Mouse (Mus musculus) MEL (cell line): ENCODE results near the gene Kat6b. TPM values are rescaled to one million over a fixed set of nuclear protein-coding genes. Genes with fewer than 3 reads are reported as not detected.

Experiments
- DNase-seq: peaks from one replicate; pipeline ENCODE4 v3.0.0; 2011; ENCODE audit warnings: low read depth, low spot score
- H3K27ac ChIP-seq: 2 replicates; pipeline ENCODE4 v1.5.1; 2012; ENCODE audit warnings: low read depth, mild to moderate bottlenecking, control low read depth, low read length, moderate library complexity; ENCODE audit not compliant: control insufficient read depth
- H3K27me3 ChIP-seq, 2 experiments: fragments of 150-350 bp in 1 of 2; sonication (generic) in 1 of 2; 2 replicates each; pipeline ENCODE4 v1.6.1; 2012; ENCODE audit warnings: low read length in 2 of 2, mild to moderate bottlenecking in 2 of 2, improper control_type of control experiment in 1 of 2, moderate library complexity in 1 of 2; ENCODE audit not compliant: insufficient read depth in 2 of 2, control insufficient read depth in 1 of 2
- H3K36me3 ChIP-seq, 2 experiments: 2 replicates each; pipeline ENCODE4 v1.6.1; 2012 to 2014; ENCODE audit warnings: low read length in 2 of 2, improper control_type of control experiment in 1 of 2, inconsistent platforms in 1 of 2, mild to moderate bottlenecking in 1 of 2; ENCODE audit not compliant: insufficient read depth in 2 of 2, control insufficient read depth in 1 of 2
- H3K4me1 ChIP-seq, 2 experiments: fragments of 150-350 bp in 1 of 2; sonication (generic) in 1 of 2; 2 replicates each; pipeline ENCODE4 v1.6.1; 2012; ENCODE audit warnings: low read length in 2 of 2, improper control_type of control experiment in 1 of 2, mild to moderate bottlenecking in 1 of 2; ENCODE audit not compliant: insufficient read depth in 2 of 2, control insufficient read depth in 1 of 2
- H3K4me3 ChIP-seq, 2 experiments: fragments of 150-350 bp in 1 of 2; sonication (generic) in 1 of 2; 2 replicates each; pipeline ENCODE4 v1.5.1; 2012; ENCODE audit warnings: low read depth in 2 of 2, low read length in 2 of 2, mild to moderate bottlenecking in 2 of 2, moderate library complexity in 2 of 2, control low read depth in 1 of 2, improper control_type of control experiment in 1 of 2; ENCODE audit not compliant: control insufficient read depth in 1 of 2, insufficient read depth in 1 of 2
- H3K79me2 ChIP-seq: 2 replicates; pipeline ENCODE4 v1.6.1; 2012; ENCODE audit warnings: mild to moderate bottlenecking, low read length, moderate library complexity; ENCODE audit not compliant: control insufficient read depth, poor library complexity, insufficient read depth
- H3K9ac ChIP-seq: 2 replicates; pipeline ENCODE4 v1.6.1; 2012; ENCODE audit warnings: low read depth, mild to moderate bottlenecking, control low read depth, low read length, moderate library complexity; ENCODE audit not compliant: control insufficient read depth, poor library complexity, severe bottlenecking
- H3K9me3 ChIP-seq: fragments of 150-350 bp; sonication (generic); replicated peaks from 2 replicates; pipeline ENCODE4 v1.6.1; 2012; ENCODE audit warnings: mild to moderate bottlenecking, low read length, improper control_type of control experiment, moderate library complexity; ENCODE audit not compliant: insufficient read depth
- CHD1 ChIP-seq: IDR thresholded peaks from 2 replicates; pipeline ENCODE4 v1.6.1; 2012; ENCODE audit warnings: low read depth, mild to moderate bottlenecking, inconsistent platforms, low read length, improper control_type of control experiment
- CHD2 ChIP-seq: IDR thresholded peaks from 2 replicates; pipeline ENCODE4 v1.6.1; 2011; ENCODE audit warnings: low read length, improper control_type of control experiment
- CTCF ChIP-seq, 3 experiments: IDR thresholded peaks in 2 of 3; conservative IDR thresholded peaks in 1 of 3; 2 replicates each; pipeline ENCODE4 v1.5.1; 2011 to 2012; ENCODE audit warnings: low read length in 3 of 3, low read depth in 2 of 3, mild to moderate bottlenecking in 2 of 3, improper control_type of control experiment in 1 of 3, inconsistent platforms in 1 of 3, mixed read lengths in 1 of 3, moderate library complexity in 1 of 3; ENCODE audit not compliant: control insufficient read depth in 1 of 3, insufficient read depth in 1 of 3, poor library complexity in 1 of 3, severe bottlenecking in 1 of 3
- E2F4 ChIP-seq: IDR thresholded peaks from 2 replicates; pipeline ENCODE4 v1.6.1; 2011; ENCODE audit warnings: low read depth, low read length, improper control_type of control experiment, borderline replicate concordance
- ELF1 ChIP-seq: IDR thresholded peaks from 2 replicates; pipeline ENCODE4 v1.6.1; 2014; ENCODE audit warnings: low read depth, mild to moderate bottlenecking, inconsistent platforms, low read length, improper control_type of control experiment, moderate library complexity
- EP300 ChIP-seq, 2 experiments: IDR thresholded peaks; 2 replicates each; pipeline ENCODE4 v1.6.1; 2011; ENCODE audit warnings: improper control_type of control experiment in 2 of 2, low read length in 2 of 2, low read depth in 1 of 2, mild to moderate bottlenecking in 1 of 2
- ETS1 ChIP-seq: IDR thresholded peaks from 2 replicates; pipeline ENCODE4 v1.6.1; 2012; ENCODE audit warnings: low read depth, mild to moderate bottlenecking, inconsistent platforms, low read length, improper control_type of control experiment, moderate library complexity
- GATA1 ChIP-seq: IDR thresholded peaks from 2 replicates; pipeline ENCODE4 v1.6.1; 2011; ENCODE audit warnings: low read depth, low read length, improper control_type of control experiment
- HCFC1 ChIP-seq: IDR thresholded peaks from 2 replicates; pipeline ENCODE4 v1.6.1; 2012; ENCODE audit warnings: low read depth, mild to moderate bottlenecking, inconsistent platforms, low read length, improper control_type of control experiment, moderate library complexity
- JUND ChIP-seq: IDR thresholded peaks from 2 replicates; pipeline ENCODE4 v1.6.1; 2011; ENCODE audit warnings: low read depth, mild to moderate bottlenecking, improper control_type of control experiment, low read length
- KAT2A ChIP-seq: conservative IDR thresholded peaks from 2 replicates; pipeline ENCODE4 v1.6.1; 2012; ENCODE audit warnings: low read depth, low read length, improper control_type of control experiment, inconsistent platforms
- MAFK ChIP-seq: IDR thresholded peaks from 2 replicates; pipeline ENCODE4 v1.6.1; 2011; ENCODE audit warnings: low read depth, mild to moderate bottlenecking, low read length, improper control_type of control experiment, borderline replicate concordance
- MAZ ChIP-seq: IDR thresholded peaks from 2 replicates; pipeline ENCODE4 v1.6.1; 2012; ENCODE audit warnings: low read depth, mild to moderate bottlenecking, inconsistent platforms, low read length, improper control_type of control experiment
- MEF2A ChIP-seq: IDR thresholded peaks from 2 replicates; pipeline ENCODE4 v1.6.1; 2014; ENCODE audit warnings: low read depth, mild to moderate bottlenecking, inconsistent platforms, low read length, improper control_type of control experiment; ENCODE audit not compliant: poor library complexity, insufficient replicate concordance, severe bottlenecking; ENCODE audit errors: extremely low read depth
- MXI1 ChIP-seq: IDR thresholded peaks from 2 replicates; pipeline ENCODE4 v1.6.1; 2011; ENCODE audit warnings: mild to moderate bottlenecking, low read depth, low read length, improper control_type of control experiment
- MYB ChIP-seq: IDR thresholded peaks from 2 replicates; pipeline ENCODE4 v1.6.1; 2011; ENCODE audit warnings: mild to moderate bottlenecking, low read depth, low read length, improper control_type of control experiment
- MYC ChIP-seq: IDR thresholded peaks from 2 replicates; pipeline ENCODE4 v1.6.1; 2011; ENCODE audit warnings: low read depth, mild to moderate bottlenecking, low read length, improper control_type of control experiment, moderate library complexity
- NELFE ChIP-seq: IDR thresholded peaks from 2 replicates; pipeline ENCODE4 v1.6.1; 2011; ENCODE audit warnings: low read depth, low read length, improper control_type of control experiment
- POLR2A ChIP-seq, 2 experiments: IDR thresholded peaks; 2 replicates each; pipeline ENCODE4 v1.6.1; 2011 to 2012; ENCODE audit warnings: low read length in 2 of 2, mild to moderate bottlenecking in 2 of 2, control low read depth in 1 of 2, improper control_type of control experiment in 1 of 2, low read depth in 1 of 2, moderate library complexity in 1 of 2; ENCODE audit not compliant: control insufficient read depth in 1 of 2, insufficient read depth in 1 of 2, poor library complexity in 1 of 2
- POLR2AphosphoS5 ChIP-seq: IDR thresholded peaks from 2 replicates; pipeline ENCODE4 v1.6.1; 2012; ENCODE audit warnings: low read depth, borderline replicate concordance, mild to moderate bottlenecking, inconsistent platforms, low read length, moderate library complexity, mixed read lengths
- SIN3A ChIP-seq: IDR thresholded peaks from 2 replicates; pipeline ENCODE4 v1.6.1; 2012; ENCODE audit warnings: low read length, improper control_type of control experiment, inconsistent platforms
- SMC3 ChIP-seq: IDR thresholded peaks from 2 replicates; pipeline ENCODE4 v1.6.1; 2011; ENCODE audit warnings: low read depth, low read length, improper control_type of control experiment
- TBP ChIP-seq: IDR thresholded peaks from 2 replicates; pipeline ENCODE4 v1.8.0; 2011; ENCODE audit warnings: low read depth, low read length, improper control_type of control experiment
- TCF12 ChIP-seq: IDR thresholded peaks from 2 replicates; pipeline ENCODE4 v1.6.1; 2014; ENCODE audit warnings: low read depth, mild to moderate bottlenecking, inconsistent platforms, low read length, improper control_type of control experiment, moderate library complexity
- USF1 ChIP-seq: IDR thresholded peaks from 2 replicates; pipeline ENCODE4 v1.6.1; 2014; ENCODE audit warnings: low read depth, mild to moderate bottlenecking, inconsistent platforms, low read length, improper control_type of control experiment, moderate library complexity
- USF2 ChIP-seq, 2 experiments: IDR thresholded peaks; 2 replicates each; pipeline ENCODE4 v1.6.1; 2011 to 2012; ENCODE audit warnings: improper control_type of control experiment in 2 of 2, low read length in 2 of 2, borderline replicate concordance in 1 of 2, inconsistent platforms in 1 of 2, low read depth in 1 of 2, mild to moderate bottlenecking in 1 of 2; ENCODE audit not compliant: insufficient read depth in 1 of 2
- ZC3H11A ChIP-seq: IDR thresholded peaks from 2 replicates; pipeline ENCODE4 v1.6.1; 2012; ENCODE audit warnings: low read depth, mild to moderate bottlenecking, inconsistent platforms, low read length, improper control_type of control experiment
- ZKSCAN1 ChIP-seq: IDR thresholded peaks from 2 replicates; pipeline ENCODE4 v1.6.1; 2012; ENCODE audit warnings: low read depth, mild to moderate bottlenecking, inconsistent platforms, low read length, improper control_type of control experiment, moderate library complexity
- ZNF384 ChIP-seq: IDR thresholded peaks from 2 replicates; pipeline ENCODE4 v1.6.1; 2012; ENCODE audit warnings: low read depth, mild to moderate bottlenecking, inconsistent platforms, low read length, improper control_type of control experiment
- polyA plus RNA-seq, 2 experiments: library from polyadenylated mRNA; stranded (reverse) in 1 of 2; unstranded in 1 of 2; fragments of >175 nt in 1 of 2; fragments of >200 nt in 1 of 2; gene quantifications; 2 replicates each; pipeline versions ENCODE4 v1.2.1 to v1.2.4; 2012; ENCODE audit warnings: low replicate concordance in 2 of 2, low read depth in 1 of 2; ENCODE audit not compliant: insufficient read length in 2 of 2, insufficient read depth in 1 of 2, missing spikeins in 1 of 2
- total RNA-seq: library from RNA; depleted of rRNA; stranded (reverse); fragments of 300-350 nt; gene quantifications from 2 replicates; pipeline ENCODE4 v1.2.3, GENCODE M21; 2012

Kat6b gene
- total and polyA plus RNA-seq, 3 experiments = 1.8 to 5.4 TPM; not detected in 1

DNA sequence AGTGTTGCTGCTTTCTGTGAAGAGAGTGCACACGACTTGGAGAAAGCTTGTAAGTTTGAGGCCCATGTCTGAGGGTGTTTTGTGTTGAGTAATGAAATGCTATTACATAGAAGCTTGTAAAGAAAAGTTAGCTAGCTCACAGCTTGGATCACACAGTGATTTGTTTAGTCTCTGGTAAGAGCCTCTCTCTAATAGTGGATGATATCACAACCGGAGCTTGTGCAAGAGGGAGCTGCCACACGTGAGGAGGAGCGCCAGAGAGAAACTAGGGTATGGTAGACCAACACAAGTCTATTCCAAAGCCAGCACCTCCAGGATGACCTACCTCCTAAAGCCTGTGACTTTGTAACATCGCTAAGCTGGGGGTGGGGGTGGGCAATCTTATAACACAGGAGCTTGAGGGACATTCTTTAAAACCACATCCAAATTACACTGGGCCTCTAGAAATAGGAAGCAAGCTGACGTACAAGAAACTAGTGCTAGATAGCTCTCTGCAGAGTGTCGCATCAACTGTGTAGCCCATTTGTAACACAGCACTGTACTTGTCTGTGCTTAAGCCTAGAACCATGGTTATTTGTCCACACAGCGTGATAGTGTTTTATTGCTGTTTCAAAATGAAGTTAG lies 93.6 kb downstream of the Kat6b start:
- H3K27ac ChIP-seq = no peak overlapping the region
- no peak overlapping the region for H3K9ac ChIP-seq
- no peaks in the 10 kb centered on the region for H3K36me3 ChIP-seq
- H3K4me1 ChIP-seq = no peaks in the 10 kb centered on the region
- TF ChIP-seq POLR2A (IDR thresholded peaks at IDR 0.05; ENCODE audit: control insufficient read depth in 1 of 2, insufficient read depth in 1 of 2, low read depth in 1 of 2, low read length in 2 of 2, poor library complexity in 1 of 2) (no peak), CTCF (IDR thresholded peaks at IDR 0.05 in 2 of 3, conservative IDR thresholded peaks at IDR 0.05 in 1 of 3; ENCODE audit: control insufficient read depth in 1 of 3, insufficient read depth in 1 of 3, low read depth in 2 of 3, low read length in 3 of 3, poor library complexity in 1 of 3, severe bottlenecking in 1 of 3) (no peak), ZKSCAN1 (no peak), CHD1 (no peak), TBP (no peak), ETS1 (no peak), JUND (no peak), ELF1 (no peak), GATA1 (no peak), CHD2 (no peak), MYC (no peak), E2F4 (no peak), MXI1 (no peak), USF2 (IDR thresholded peaks at IDR 0.05; ENCODE audit: borderline replicate concordance in 1 of 2, insufficient read depth in 1 of 2, low read depth in 1 of 2, low read length in 2 of 2) (no peak), ZNF384 (no peak), MEF2A (no peak)
- H3K4me3 ChIP-seq = no peak overlapping the region
- no peaks in the 10 kb centered on the region for H3K9me3 ChIP-seq
- DNase-seq = no peak
- H3K27me3 ChIP-seq = no peaks in the 10 kb centered on the region
- H3K79me2 ChIP-seq = no peaks in the 10 kb centered on the region

DNA sequence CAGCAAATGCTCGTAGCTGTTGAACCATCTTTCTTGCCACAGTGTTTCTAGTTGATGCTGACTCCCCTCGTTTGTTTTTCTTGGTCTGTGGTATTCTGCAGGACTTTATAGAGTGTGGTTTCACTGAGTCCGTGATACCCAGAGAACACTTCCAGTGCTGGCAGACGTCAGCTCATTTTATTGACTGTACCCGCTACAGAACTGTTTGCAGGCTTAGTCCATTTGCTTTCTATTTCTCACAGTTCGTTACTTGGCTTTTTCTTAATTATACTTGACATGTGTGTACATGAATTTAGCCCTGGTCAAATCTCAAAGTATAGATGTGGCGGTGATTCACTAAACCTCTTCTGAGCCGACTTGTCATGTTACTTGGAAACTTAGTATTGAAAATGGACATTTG lies 95.6 kb downstream of the Kat6b start:
- Histone ChIP-seq H3K4me1 (no peaks in the 10 kb centered on the region), H3K9me3 (no peaks in the 10 kb centered on the region), H3K4me3 (no peak overlapping the region), H3K27me3 (no peaks in the 10 kb centered on the region), H3K9ac (no peak overlapping the region), H3K79me2 (no peaks in the 10 kb centered on the region), H3K36me3 (no peaks in the 10 kb centered on the region), H3K27ac (no peak overlapping the region)
- TF ChIP-seq HCFC1 = no peak
- TF ChIP-seq USF1 = no peak
- TF ChIP-seq MYB = no peak
- TF ChIP-seq EP300 (IDR thresholded peaks at IDR 0.05; ENCODE audit: low read depth in 1 of 2, low read length in 2 of 2) = no peak
- TF ChIP-seq MAZ = no peak
- no peak for TF ChIP-seq SMC3
- TF ChIP-seq CHD2 = no peak
- no peak for TF ChIP-seq MYC
- no peak for TF ChIP-seq POLR2A (IDR thresholded peaks at IDR 0.05; ENCODE audit: control insufficient read depth in 1 of 2, insufficient read depth in 1 of 2, low read depth in 1 of 2, low read length in 2 of 2, poor library complexity in 1 of 2)
- TF ChIP-seq TCF12 = no peak
- TF ChIP-seq ZC3H11A = no peak
- TF ChIP-seq KAT2A = no peak
- no peak for TF ChIP-seq NELFE
- no peak for TF ChIP-seq CHD1
- no peak for TF ChIP-seq ZKSCAN1
- TF ChIP-seq MAFK = no peak
- no peak for TF ChIP-seq ZNF384
- no peak for TF ChIP-seq POLR2AphosphoS5
- TF ChIP-seq SIN3A = no peak
- TF ChIP-seq MXI1 = no peak
- no peak for DNase-seq
